Mouse (Mus musculus) heart, postnatal 36 days (tissue): ENCODE results near the gene Sgca. TPM values are rescaled to one million over a fixed set of nuclear protein-coding genes. Genes with fewer than 3 reads are reported as not detected.

Experiments
- DNase-seq, 2 experiments: peaks; one replicate each; pipeline ENCODE4 v3.0.0; 2021 to 2022
- intact Hi-C: fragments of 180-260 bp; cut with DNase I; formaldehyde crosslinking; loops from one replicate; pipeline ENCODE4 v1.15.1; 2025
- total RNA-seq, 2 experiments: library from RNA; stranded (reverse); gene quantifications; 2 replicates each; pipeline ENCODE4 v1.2.3; 2021

The Sgca gene
- total RNA-seq, 2 experiments from 2014 or later: 185 to 189 TPM

DNA sequence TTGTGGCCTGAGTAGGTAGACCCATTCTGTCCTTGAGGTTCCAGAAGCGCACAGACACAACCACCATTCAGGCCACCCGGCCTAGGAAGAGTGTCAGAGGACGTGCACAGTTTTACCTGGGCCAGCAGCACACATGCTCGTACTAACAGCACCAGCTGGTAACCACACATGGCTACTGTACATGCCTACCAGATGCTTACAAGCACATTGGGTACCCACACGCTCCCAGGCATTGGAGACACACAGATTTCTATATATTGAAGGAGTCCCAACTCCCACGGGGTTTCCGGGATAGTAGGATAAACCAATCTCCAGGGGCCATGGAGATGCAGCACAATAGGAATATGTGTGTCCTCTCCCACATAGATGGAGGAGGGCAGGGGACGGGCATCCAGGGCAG lies 26.6 kb upstream of the Sgca start:
- intact Hi-C loops: no loop called here
- DNase-seq: no peak

GRCm38 (mm10) chr11:95001584-95002347 lies 25.6 kb upstream of the Sgca start:
- no peak for DNase-seq
- intact Hi-C loops: loop anchor here (1.0 to 2.0 kb wide), 2 partner anchors 23 to 63 kb away; no protein-coding TSS in a partner anchor

DNA sequence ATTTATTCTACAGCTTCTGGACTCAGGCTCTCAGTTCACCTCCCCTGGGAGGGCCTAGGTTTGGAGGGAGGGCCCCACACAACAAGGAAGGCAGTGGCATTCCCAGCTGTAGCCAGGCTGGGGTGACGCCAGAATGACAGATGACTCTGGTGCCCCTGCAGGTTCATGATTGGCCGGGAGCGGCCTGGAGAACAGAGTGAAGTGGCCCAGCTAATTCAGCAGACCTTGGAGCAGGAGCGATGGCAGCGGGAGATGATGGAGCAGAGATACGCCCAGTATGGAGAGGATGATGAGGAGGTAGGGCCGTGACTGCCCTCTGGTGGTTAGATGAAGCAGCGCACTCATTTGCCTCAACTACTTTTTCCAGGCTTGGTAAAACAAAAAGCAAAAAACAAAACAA lies 24.9 kb upstream of the Sgca start:
- intact Hi-C loops: loop anchor here (1.0 to 2.0 kb wide), 2 partner anchors 23 to 62 kb away; no protein-coding TSS in a partner anchor
- peak; percentile 72 to 79 for DNase-seq

DNA sequence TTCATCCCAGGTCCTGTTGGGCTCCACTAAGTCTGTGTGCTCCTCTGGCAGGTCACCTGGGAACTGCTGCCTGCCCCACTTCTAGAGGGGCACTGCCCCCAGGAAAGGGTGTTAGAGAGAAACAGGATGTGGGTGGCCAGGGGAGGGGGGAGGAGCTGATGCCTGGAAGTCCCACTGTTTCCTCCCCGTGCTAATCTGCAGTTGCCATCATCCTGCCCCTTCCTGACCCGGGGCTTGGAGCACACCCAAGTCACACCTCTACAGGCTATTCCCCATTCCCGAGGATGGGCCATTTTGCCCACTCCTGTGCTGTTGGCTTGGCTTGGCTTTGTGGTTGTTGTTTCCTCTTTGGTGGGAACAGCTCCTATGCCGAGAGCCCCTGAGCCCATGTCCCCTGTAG lies 24.4 kb upstream of the Sgca start:
- DNase-seq: peak in 1 of 2 experiments; percentile 45
- intact Hi-C loops: loop anchor here (2.0 kb wide), 1 partner anchor 62 kb away; no protein-coding TSS in a partner anchor

GRCm38 (mm10) chr11:95000128-95000527 lies 24.0 kb upstream of the Sgca start:
- intact Hi-C loops: loop anchor here (2.0 kb wide), 1 partner anchor 61 kb away; no protein-coding TSS in a partner anchor
- no peak for DNase-seq

DNA sequence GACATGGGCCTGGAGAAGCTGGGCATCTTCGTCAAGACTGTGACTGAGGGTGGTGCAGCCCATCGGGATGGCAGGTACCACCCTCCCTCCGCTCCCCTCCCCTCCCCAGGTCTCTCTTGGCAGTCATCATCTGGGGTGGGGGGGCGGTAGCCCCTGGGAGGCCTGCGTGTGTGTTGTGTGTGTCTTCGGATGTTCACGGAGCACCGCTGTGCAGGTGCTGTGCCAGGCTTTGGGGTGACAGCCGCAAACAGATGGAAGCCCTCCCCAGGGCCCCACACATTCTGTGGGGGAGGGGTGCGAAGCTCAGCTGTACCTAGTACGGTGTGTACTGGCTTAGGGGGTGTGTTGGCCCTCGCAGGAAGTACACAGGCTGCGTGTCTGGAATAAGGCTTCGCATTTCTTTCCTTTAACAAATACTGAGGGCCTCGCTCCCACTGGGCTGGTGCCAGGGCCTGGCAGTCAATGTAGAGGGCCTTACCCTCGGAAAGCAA lies 22.0 kb upstream of the Sgca start:
- no peak for DNase-seq
- intact Hi-C loops: no loop called here

DNA sequence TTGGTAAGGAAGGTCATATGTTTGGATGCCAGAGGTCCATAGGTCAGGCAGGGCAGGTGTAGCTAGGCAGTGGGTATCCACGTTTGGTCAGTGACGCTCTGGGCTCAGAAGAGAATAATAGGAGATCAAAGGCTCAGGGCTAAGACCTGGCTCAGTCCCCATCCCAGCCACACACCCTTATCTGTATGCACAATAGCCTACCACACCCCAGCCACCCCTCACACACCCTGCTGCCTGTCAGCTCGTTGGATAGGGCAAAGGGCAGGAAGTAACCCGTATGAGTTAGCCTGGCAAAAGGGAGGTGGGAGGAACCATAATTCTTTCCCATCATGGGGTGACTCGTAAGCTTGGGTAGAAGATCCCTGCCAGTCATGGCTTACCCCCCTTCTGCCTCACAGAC lies 21.5 kb upstream of the Sgca start:
- intact Hi-C loops: no loop called here
- no peak for DNase-seq

- intact Hi-C loops: no loop called here
- no peak for DNase-seq
Measured at GRCm38 (mm10) chr11:94996984-94997383, 20.9 kb upstream of the Sgca start.

DNA sequence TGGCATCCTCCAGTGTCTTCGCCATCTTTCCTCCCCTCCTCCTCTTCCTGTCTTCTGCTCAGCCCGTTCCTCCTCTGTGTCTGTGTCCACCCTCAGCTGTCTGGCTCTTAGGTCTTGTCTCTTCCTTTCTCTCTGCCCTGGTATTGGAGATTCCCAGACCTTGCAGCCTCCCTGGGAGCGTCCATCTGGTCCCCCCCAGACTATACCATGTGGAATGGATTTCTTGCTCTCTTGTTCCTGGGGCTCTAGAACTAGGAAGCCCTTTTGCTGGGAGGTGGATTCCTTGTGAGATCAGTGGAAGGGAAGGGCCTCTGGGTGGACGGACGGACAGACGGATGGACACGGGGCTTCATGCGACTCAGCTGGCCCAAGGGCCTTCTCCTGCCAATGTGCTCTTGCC lies 20.0 kb upstream of the Sgca start:
- intact Hi-C loops: no loop called here

GRCm38 (mm10) chr11:94994947-94995772 lies 19.0 kb upstream of the Sgca start:
- no peak for DNase-seq
- intact Hi-C loops: no loop called here

More for the DNA sequence above, 20.0 kb upstream of the Sgca start:
- DNase-seq: no peak

DNA sequence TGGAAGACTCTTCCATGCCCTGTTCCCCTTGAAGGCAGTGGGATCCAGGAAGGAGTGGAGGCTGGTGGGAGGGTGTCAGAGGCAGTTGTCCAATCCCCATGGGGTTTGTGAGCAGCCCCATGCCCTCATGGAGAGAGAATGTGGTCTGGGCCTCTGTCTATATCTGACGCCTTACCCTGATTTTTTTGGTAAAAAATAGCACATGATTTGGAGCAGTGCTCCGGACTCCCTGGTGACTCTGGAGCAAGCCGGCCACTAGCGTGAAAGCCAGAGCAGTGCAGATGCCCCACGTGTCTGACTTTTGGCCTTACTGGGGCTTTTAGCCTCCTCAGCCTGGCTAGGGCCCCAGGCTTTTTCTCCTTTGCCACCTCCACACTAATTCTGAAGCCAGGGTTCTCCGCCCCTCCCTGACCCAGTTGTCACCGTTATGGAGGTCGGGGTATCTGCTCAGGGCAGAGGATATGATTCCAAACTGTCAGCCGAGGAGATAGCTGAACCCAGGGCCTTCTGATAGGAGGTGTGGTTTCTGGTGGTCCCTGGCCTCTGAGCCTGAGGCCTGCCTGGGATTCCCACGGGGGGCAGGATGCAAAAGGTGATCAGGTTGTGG lies 18.2 kb upstream of the Sgca start:
- DNase-seq: no peak
- intact Hi-C loops: no loop called here

DNA sequence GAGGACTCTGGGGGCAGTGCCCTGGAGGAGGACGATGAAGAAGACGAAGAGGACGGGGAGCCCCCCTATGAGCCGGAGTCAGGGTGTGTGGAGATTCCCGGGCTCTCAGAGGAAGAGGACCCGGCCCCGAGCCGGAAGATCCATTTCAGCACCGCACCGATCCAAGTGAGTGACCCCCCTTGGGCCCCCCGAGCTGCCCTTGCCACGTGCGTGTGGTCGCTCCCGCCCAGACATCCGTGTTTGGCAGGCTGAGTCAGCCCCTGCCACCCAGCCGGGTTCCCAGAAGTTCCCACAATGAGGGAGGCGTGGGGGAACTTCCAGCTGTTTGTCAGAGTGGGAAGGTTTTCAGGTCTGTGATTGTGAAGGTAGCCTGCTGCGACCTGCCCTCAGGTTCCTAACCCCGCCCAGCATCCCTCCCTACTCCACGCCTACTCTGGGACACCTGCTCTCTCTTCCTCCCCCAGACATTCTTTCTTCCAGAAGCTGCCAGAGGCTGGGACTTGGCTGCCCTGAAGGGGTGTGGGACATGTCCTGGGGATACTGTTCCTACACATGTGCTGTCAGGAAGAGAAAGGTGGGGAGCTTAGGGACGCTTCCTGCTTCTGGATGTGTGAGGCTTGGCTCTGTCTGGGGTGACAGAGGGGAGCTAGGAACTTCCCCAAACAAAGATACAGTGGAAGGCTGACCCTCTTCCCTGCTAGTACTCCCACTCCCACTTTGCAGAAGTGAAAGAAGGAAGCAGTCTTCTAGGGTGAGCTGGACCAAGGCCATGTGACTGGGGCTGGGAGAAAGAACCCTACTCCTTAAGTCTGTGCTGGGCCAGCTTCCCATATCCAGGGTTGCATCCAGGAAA lies 16.9 kb upstream of the Sgca start:
- intact Hi-C loops: no loop called here
- DNase-seq: peak in 1 of 2 experiments; percentile 67

- no peak for DNase-seq
Measured at GRCm38 (mm10) chr11:94992480-94992753, 16.3 kb upstream of the Sgca start.

DNA sequence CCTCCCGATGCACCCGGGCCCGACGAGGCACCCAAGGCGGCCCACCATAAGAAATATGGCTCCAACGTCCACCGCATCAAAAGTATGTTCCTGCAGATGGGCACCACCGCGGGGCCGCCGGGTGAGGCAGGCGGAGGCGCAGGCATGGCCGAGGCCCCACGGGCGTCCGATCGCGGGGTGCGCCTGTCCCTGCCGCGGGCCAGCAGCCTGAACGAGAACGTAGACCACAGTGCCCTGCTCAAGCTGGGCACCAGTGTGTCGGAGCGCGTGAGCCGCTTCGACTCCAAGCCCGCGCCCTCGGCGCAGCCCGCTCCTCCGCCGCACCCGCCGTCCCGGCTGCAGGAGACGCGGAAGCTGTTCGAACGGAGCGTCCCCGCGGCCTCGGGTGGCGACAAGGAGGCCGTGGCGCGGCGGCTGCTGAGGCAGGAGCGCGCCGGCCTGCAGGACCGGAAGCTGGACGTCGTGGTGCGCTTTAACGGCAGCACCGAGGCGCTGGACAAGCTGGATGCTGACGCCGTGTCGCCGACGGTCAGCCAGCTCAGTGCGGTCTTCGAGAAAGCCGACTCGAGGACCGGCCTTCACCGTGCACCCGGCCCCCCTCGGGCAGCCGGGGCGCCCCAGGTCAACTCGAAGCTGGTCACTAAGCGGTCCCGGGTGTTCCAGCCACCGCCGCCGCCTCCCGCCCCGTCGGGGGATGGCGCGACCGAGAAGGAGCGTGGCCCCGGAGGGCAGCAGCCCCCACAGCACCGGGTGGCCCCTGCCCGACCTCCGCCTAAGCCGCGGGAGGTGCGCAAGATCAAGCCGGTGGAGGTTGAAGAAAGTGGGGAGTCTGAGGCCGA lies 15.7 kb upstream of the Sgca start:
- intact Hi-C loops: no loop called here
- DNase-seq: peak; percentile 69 to 78

More at GRCm38 (mm10) chr11:94992480-94992753, 16.3 kb upstream of the Sgca start:
- intact Hi-C loops: no loop called here

DNA sequence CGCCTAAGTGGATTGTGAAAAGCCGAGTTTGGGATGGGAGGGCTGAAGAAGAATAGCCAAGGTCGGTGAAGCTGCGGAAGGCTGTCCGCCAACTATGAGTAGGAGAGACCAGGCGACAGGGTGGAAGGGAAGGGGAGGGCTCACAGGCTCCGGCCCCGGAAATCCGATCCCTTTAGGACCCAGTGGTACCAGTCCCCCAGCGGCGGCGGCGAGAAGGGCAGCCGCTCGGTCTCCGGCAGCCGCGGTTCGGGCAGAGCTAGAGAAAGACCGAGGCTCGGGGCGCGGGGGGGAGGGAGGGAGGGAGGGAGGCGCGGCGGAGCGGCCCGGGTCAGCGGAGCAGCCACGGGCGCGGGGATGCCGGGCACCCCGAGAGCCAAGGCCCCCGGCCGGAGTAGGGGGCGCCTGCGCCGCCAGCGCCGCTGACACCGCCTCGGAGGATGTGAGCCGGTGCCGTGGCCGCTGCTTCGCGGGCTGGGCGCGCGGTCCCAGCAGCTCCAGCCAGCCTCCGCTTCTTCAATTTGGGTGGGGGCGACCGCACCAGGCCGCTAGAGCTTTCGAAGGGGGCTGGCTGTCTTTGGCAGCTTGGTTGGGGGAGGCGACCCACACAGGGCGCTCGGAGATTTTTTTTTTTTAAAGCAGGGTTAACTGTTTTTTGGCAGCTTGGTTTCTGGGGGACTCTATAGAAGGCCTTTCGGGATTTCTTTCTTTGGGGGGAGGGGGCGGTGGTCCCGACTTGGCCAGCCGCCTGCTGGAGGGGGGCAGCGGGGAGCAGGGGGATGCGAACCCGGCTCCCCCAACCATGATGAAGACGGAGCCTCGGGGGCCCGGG lies 14.8 kb upstream of the Sgca start, which contains the start of gene Ppp1r9b:
Ppp1r9b (plus strand) TSS at position 287 of the 829 bp plus-strand sequence.
- DNase-seq: peak; percentile 94 to 95
- intact Hi-C loops: loop anchor here (1.0 kb wide), 2 partner anchors 12 to 33 kb away; no protein-coding TSS in a partner anchor

DNA sequence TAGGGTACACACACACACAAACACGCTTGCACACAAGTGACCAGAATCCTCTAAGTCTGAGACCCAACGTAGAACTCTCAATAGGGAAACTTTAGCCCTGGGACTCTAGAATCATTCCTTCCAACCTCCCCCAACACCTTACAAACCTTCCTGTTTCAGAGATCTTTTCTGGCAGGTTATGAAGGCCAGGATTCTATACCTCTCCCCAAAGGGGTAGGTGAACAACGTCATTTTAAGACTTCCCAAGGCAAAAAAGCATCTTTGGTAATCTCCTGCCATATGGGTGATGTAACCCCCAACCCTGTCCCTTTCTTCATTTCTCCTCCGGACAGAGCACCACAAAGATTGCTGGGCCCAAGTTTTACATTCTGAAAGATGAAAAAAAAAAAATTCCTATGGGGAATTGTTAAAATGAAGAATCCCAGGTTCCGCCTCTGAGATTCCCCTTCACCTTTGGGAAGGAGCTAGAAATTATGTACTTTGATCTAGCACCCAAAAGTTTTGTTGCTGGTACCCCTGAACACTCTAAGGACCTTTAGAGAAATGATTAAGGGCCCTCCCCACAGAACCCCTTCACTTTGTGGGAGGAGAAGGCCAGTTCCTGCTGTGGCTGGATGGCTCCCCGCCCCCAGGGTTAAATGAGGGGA lies 14.1 kb upstream of the Sgca start:
- DNase-seq: no peak
- intact Hi-C loops: loop anchor here (1.0 kb wide), 2 partner anchors 11 to 32 kb away; no protein-coding TSS in a partner anchor

- DNase-seq: peak; percentile 77 to 83
- intact Hi-C loops: loop anchor here (1.0 kb wide), 2 partner anchors 10 to 31 kb away; no protein-coding TSS in a partner anchor
Measured at GRCm38 (mm10) chr11:94989562-94990017, 13.5 kb upstream of the Sgca start.
